Mouse (Mus musculus): ENCODE data around the gene Slc25a22. TPM values are rescaled to one million over a fixed set of nuclear protein-coding genes. Genes with fewer than 3 reads are reported as not detected.
A peak's percentile ranks its signal among the peaks of the same experiment; 100 is the strongest.

Gene Slc25a22
- total and polyA plus RNA-seq, 3 experiments = 6.5 to 31.5 (median 16.1) TPM

GRCm38 (mm10) chr7:141442199-141442598 lies 4.5 kb upstream of the Slc25a22 start:
- peak overlapping the region; percentile 62; the same call in 1 of the 2 replicates for H3K9ac ChIP-seq (ENCODE audit: insufficient read depth, low read depth)
- no peak for DNase-seq (ENCODE audit: extremely low read depth)
- H3K36me3 ChIP-seq (replicated peaks in 1 of 2; ENCODE audit: control insufficient read depth in 1 of 2, insufficient read depth in 1 of 2, low read length in 1 of 2) = peaks cover 43 to 53% of the 10 kb centered on the region in 2 experiments
- H3K79me2 ChIP-seq (replicated peaks; ENCODE audit: control insufficient read depth, extremely low read depth, insufficient read depth, poor library complexity, severe bottlenecking) = peaks cover 10% of the 10 kb centered on the region; the same call in 1 of the 2 replicates
- H3K4me2 ChIP-seq (ENCODE audit: insufficient read depth, low read depth, poor library complexity, severe bottlenecking) = peak overlapping the region; percentile 97
- dilution Hi-C loops (cut with MboI; ENCODE audit: extremely low pct_ligation_motif_present, extremely low pct_unique_long_range_greater_than_20kb, low sequenced_read_pairs) = no loop called here
- H3K4me1 ChIP-seq (ENCODE audit: control insufficient read depth in 1 of 2, insufficient read depth in 2 of 2) = peaks cover 15 to 50% of the 10 kb centered on the region in 2 experiments
- H3K4me3 ChIP-seq (replicated peaks in 1 of 3; ENCODE audit: low read depth in 2 of 3, low read length in 2 of 3, poor library complexity in 1 of 3) = peak overlapping the region; percentile 64 to 91 (median 67)
- H3K27me3 ChIP-seq (replicated peaks) = no peaks in the 10 kb centered on the region
- no peaks in the 10 kb centered on the region for H3K9me3 ChIP-seq (replicated peaks; ENCODE audit: low read length)
- TF ChIP-seq MEF2A (IDR thresholded peaks at IDR 0.05; ENCODE audit: borderline replicate concordance, low read depth, low read length) (no peak), CHD2 (IDR thresholded peaks at IDR 0.05; ENCODE audit: low read length) (no peak), SIN3A (IDR thresholded peaks at IDR 0.05; ENCODE audit: low read length) (no peak), MXI1 (IDR thresholded peaks at IDR 0.05; ENCODE audit: low read depth, low read length) (no peak), GABPA (IDR thresholded peaks at IDR 0.05; ENCODE audit: insufficient replicate concordance, low read depth, low read length) (no peak), E2F4 (IDR thresholded peaks at IDR 0.05; ENCODE audit: insufficient replicate concordance, low read depth, low read length) (no peak), UBTF (IDR thresholded peaks at IDR 0.05; ENCODE audit: low read depth, low read length) (no peak), MAZ (IDR thresholded peaks at IDR 0.05; ENCODE audit: low read depth, low read length) (no peak), NELFE (IDR thresholded peaks at IDR 0.05; ENCODE audit: low read depth, low read length) (no peak), MYC (IDR thresholded peaks at IDR 0.05; ENCODE audit: low read depth, low read length) (no peak), TBP (conservative IDR thresholded peaks at IDR 0.05; ENCODE audit: low read depth, low read length) (no peak), BHLHE40 (IDR thresholded peaks at IDR 0.05; ENCODE audit: low read depth, low read length) (no peak), ZC3H11A (IDR thresholded peaks at IDR 0.05; ENCODE audit: low read depth, low read length) (no peak), ZNF384 (IDR thresholded peaks at IDR 0.05; ENCODE audit: low read depth, low read length) (no peak), POLR2AphosphoS2 (IDR thresholded peaks at IDR 0.05; ENCODE audit: low read depth, low read length) (no peak), RAD21 (IDR thresholded peaks at IDR 0.05; ENCODE audit: low read depth, low read length) (no peak)
- H3K27ac ChIP-seq (ENCODE audit: insufficient read depth, low read depth) = no peak overlapping the region
- in situ Hi-C loops (cut with MboI; ENCODE audit: low pct_ligation_motif_present, low pct_unique_long_range_greater_than_20kb, low sequenced_read_pairs) = no loop called here

GRCm38 (mm10) chr7:141441460-141441859 lies 3.8 kb upstream of the Slc25a22 start:
- Histone ChIP-seq H3K79me2 (replicated peaks; ENCODE audit: control insufficient read depth, extremely low read depth, insufficient read depth, poor library complexity, severe bottlenecking) (peaks cover 12% of the 10 kb centered on the region), H3K4me3 (replicated peaks in 1 of 3; ENCODE audit: low read depth in 2 of 3, low read length in 2 of 3, poor library complexity in 1 of 3) (no peak overlapping the region), H3K27ac (ENCODE audit: insufficient read depth, low read depth) (no peak overlapping the region), H3K9me3 (replicated peaks; ENCODE audit: low read length) (no peaks in the 10 kb centered on the region), H3K4me2 (ENCODE audit: insufficient read depth, low read depth, poor library complexity, severe bottlenecking) (no peak overlapping the region), H3K36me3 (replicated peaks in 1 of 2; ENCODE audit: control insufficient read depth in 1 of 2, insufficient read depth in 1 of 2, low read length in 1 of 2) (peaks cover 43 to 53% of the 10 kb centered on the region in 2 experiments), H3K9ac (ENCODE audit: insufficient read depth, low read depth) (no peak overlapping the region), H3K4me1 (ENCODE audit: control insufficient read depth in 1 of 2, insufficient read depth in 2 of 2) (peaks cover 15 to 49% of the 10 kb centered on the region in 2 experiments), H3K27me3 (replicated peaks) (no peaks in the 10 kb centered on the region)
- dilution Hi-C loops (cut with MboI; ENCODE audit: extremely low pct_ligation_motif_present, extremely low pct_unique_long_range_greater_than_20kb, low sequenced_read_pairs) (no loop called here), in situ Hi-C loops (cut with MboI; ENCODE audit: low pct_ligation_motif_present, low pct_unique_long_range_greater_than_20kb, low sequenced_read_pairs) (no loop called here)
- TF ChIP-seq JUN (IDR thresholded peaks at IDR 0.05; ENCODE audit: insufficient read depth, low read depth, low read length) (no peak), TBP (conservative IDR thresholded peaks at IDR 0.05; ENCODE audit: low read depth, low read length) (no peak), USF1 (IDR thresholded peaks at IDR 0.05; ENCODE audit: low read depth, low read length) (no peak), USF2 (conservative IDR thresholded peaks at IDR 0.05; ENCODE audit: low read depth, low read length) (no peak), CHD2 (IDR thresholded peaks at IDR 0.05; ENCODE audit: low read length) (no peak), ZMIZ1 (IDR thresholded peaks at IDR 0.05; ENCODE audit: low read depth, low read length) (no peak), POLR2AphosphoS2 (IDR thresholded peaks at IDR 0.05; ENCODE audit: low read depth, low read length) (no peak), ZC3H11A (IDR thresholded peaks at IDR 0.05; ENCODE audit: low read depth, low read length) (no peak), CTCF (conservative IDR thresholded peaks at IDR 0.05 in 1 of 2, IDR thresholded peaks at IDR 0.05 in 1 of 2; ENCODE audit: low read depth in 2 of 2, low read length in 2 of 2) (no peak), IRF4 (IDR thresholded peaks at IDR 0.05; ENCODE audit: low read depth, low read length) (no peak), MAFK (IDR thresholded peaks at IDR 0.05; ENCODE audit: insufficient replicate concordance, low read length) (no peak), SIN3A (IDR thresholded peaks at IDR 0.05; ENCODE audit: low read length) (no peak), MYC (IDR thresholded peaks at IDR 0.05; ENCODE audit: low read depth, low read length) (no peak), EP300 (IDR thresholded peaks at IDR 0.05; ENCODE audit: low read length) (no peak), CHD1 (IDR thresholded peaks at IDR 0.05; ENCODE audit: low read depth, low read length) (no peak)
- DNase-seq (ENCODE audit: extremely low read depth) = no peak

Data from CH12.LX (cell line).